Mouse (Mus musculus): ENCODE data around the gene Hecw2.

Hecw2 gene

GRCm38 (mm10) chr1:53784291-53784720 lies 410.7 kb downstream of the Hecw2 start:
- no peak for DNase-seq (ENCODE audit: low spot score)

- DNase-seq (ENCODE audit: low spot score), result no peak
Measured at GRCm38 (mm10) chr1:53782956-53783355, 412.0 kb downstream of the Hecw2 start.

DNA sequence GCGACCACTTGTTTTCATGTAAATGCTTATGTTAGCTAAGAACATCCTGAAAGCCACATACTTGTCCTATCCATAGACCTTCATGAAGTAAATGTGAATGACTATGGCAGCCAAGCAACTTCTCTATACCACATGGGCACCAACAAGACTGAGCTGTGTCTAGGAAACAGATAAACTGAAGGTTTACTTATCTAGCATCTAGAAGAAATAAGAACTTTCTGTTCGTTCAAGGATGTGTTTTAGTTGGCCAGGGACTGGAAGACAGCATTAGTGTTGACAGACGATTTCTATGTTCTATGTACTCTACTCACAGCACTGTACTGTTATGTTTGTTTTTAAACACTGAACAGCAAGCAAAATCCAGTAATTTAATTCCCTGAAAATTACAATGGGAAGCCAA lies 412.9 kb downstream of the Hecw2 start:
- DNase-seq (ENCODE audit: low spot score), result no peak

DNA sequence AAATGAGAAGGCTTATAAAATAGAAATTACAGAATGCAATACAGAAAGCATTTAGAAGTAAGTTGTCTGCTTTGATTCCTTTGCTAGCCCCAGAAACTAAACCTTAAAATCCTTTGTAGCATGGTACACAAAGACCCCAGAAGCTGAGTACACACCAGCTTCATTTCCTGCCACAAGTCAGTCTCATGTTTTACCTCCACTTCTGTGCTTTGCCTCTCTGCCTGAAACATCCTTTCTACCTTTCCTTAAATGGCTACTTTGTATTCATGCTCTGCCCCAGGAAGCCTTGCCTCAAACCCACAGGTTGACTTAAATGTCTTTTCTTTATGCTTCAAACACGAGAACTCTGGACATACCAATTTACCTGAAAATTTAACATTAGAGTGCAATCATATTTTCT lies 413.7 kb downstream of the Hecw2 start:
- DNase-seq (ENCODE audit: low spot score), result no peak

DNA sequence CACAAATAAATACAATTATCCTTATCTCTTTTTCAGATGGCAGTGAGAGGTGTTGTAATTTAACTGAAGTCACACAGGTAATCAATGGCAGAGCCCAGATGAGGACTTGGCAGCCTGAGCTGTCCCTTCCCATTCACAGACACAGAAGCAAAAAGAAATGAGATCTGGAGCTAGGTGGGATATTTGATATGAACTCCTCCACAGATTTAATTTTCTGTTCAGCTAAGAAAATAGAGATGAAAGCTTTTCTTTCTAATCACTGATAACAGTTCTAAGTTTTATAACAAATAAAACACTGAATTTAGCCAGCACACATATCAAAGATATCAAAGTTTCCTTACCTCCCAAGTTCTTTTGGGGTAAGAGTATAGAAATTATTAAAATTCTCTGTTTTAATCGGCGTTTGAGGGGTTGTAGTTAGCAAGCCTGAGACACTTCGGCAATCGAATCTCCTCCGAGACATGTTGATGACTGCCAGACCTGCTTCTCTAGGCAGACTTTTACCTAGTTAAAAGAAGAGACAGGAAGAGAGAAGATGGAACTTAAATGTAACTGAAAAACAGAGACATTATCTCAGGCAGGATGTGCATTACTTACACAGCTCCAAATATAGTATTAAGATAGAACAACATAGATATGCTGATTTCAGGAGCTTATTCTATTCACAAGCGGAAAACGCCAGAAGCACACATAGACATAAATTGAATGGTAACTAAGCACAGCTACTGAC lies 418.6 kb downstream of the Hecw2 start:
- no peak for DNase-seq (ENCODE audit: low spot score)

GRCm38 (mm10) chr1:53775545-53775944 lies 419.4 kb downstream of the Hecw2 start:
- DNase-seq (ENCODE audit: low spot score), result no peak

DNA sequence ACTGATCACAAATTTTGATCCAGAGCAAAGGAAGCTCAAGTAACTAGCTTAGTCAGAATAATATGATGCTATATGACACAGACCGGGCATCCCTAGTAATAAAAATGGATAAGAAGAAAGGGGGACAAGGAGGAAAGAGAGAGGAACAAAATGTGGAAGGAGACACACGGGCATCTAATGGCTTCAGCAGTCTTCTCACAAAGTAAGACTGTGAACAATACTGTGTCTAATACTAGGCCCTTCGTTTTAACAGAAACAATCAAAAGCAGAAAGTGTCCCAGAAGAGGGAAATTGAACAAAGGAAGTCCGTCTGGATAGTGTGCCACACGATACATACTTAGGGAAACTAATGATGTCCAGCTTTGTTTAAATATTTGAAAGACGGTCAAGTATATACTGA lies 419.9 kb downstream of the Hecw2 start:
- DNase-seq (ENCODE audit: low spot score), result no peak

- no peak for DNase-seq (ENCODE audit: low spot score)
Measured at GRCm38 (mm10) chr1:53774571-53774970, 420.4 kb downstream of the Hecw2 start.

DNA sequence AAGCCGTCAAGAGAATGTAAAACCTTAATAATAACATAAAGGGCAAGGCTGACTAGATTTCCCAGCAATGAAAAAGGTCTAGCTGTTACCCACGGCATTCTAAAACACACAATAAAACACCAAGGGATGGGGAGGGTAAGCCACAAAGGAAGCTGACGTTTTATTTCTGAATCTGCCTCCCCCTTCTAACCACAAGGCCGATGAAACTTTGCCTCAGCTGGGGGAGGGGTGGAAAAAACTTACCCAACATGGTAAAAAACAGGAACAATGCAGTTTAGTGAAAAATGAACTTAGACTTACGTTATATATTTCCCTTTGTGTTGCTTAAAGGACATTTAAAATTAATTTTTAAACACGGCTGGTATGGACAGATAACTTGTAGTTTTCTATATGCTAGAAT lies 421.0 kb downstream of the Hecw2 start:
- DNase-seq (ENCODE audit: low spot score), result no peak

GRCm38 (mm10) chr1:53772967-53773366 lies 422.0 kb downstream of the Hecw2 start:
- no peak for DNase-seq (ENCODE audit: low spot score)

GRCm38 (mm10) chr1:53771476-53771875 lies 423.5 kb downstream of the Hecw2 start:
- no peak for DNase-seq (ENCODE audit: low spot score)

DNA sequence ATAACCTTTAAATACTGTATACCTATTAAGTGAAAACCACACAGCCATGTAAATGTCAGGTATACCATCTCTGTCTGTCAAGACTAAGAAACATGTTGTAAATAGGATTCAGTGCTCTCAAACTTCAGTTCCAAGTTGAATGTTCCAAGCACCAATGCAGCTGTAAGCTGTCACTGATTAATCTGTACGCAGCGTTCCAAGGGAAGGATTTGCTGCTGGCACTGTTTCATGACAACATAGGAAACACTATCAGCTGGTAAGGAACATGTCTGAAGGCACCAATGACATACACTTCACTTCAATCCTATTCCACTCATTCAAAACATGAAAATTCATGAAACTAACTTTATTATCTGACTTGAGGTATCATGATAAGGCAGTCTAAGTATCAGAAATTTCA lies 428.9 kb downstream of the Hecw2 start:
- DNase-seq (ENCODE audit: low spot score), result no peak

GRCm38 (mm10) chr1:53757316-53757715 lies 437.7 kb downstream of the Hecw2 start:
- DNase-seq (ENCODE audit: low spot score), result no peak
